Mouse (Mus musculus): ENCODE results near the gene AB124611.
"Not testable (repeated sequence)": the region's sequence is repeated elsewhere in the genome, so short reads cannot be mapped to it uniquely, and the experiment has no call there.

AB124611 gene

GRCm38 (mm10) chr9:21525937-21526633 is at the start of gene AB124611:
Gene AB124611 (plus strand): TSS chr9:21526176.
- peak; percentile 60 to 62 for DNase-seq

GRCm38 (mm10) chr9:21477707-21478106 is 48.3 kb upstream of the AB124611 start:
- DNase-seq, result no peak

- DNase-seq, result no peak
These were observed 41.9 kb upstream of the AB124611 start for GRCm38 (mm10) chr9:21484065-21484464.

- not testable (repeated sequence) for DNase-seq
These were observed 37.7 kb upstream of the AB124611 start for GRCm38 (mm10) chr9:21488246-21488645.

- no peak for DNase-seq
These were observed 35.3 kb upstream of the AB124611 start for GRCm38 (mm10) chr9:21490696-21491095.

GRCm38 (mm10) chr9:21493907-21494306 is 32.1 kb upstream of the AB124611 start:
- no peak for DNase-seq

GRCm38 (mm10) chr9:21494726-21495125 is 31.2 kb upstream of the AB124611 start:
- DNase-seq, result no peak

GRCm38 (mm10) chr9:21496308-21497049 is 29.5 kb upstream of the AB124611 start:
- DNase-seq, result no peak

- no peak for DNase-seq
These were observed 28.9 kb upstream of the AB124611 start for GRCm38 (mm10) chr9:21497050-21497542.

GRCm38 (mm10) chr9:21497664-21498063 is 28.3 kb upstream of the AB124611 start:
- DNase-seq, result no peak

GRCm38 (mm10) chr9:21498284-21498902 is 27.6 kb upstream of the AB124611 start:
- DNase-seq, result no peak

- no peak for DNase-seq
These were observed 22.6 kb upstream of the AB124611 start for GRCm38 (mm10) chr9:21503352-21503751.

- DNase-seq, result no peak
These were observed 20.2 kb upstream of the AB124611 start for GRCm38 (mm10) chr9:21505767-21506166.

- DNase-seq, result no peak
These were observed 18.1 kb upstream of the AB124611 start for GRCm38 (mm10) chr9:21507753-21508430.

GRCm38 (mm10) chr9:21508871-21509404 is 17.0 kb upstream of the AB124611 start:
- DNase-seq, result no peak

GRCm38 (mm10) chr9:21509772-21510688 is 15.9 kb upstream of the AB124611 start, which contains the start of gene Tmed1:
Gene Tmed1 (minus strand): TSS chr9:21510252.
- DNase-seq, result peak; percentile 97

- DNase-seq, result no peak
These were observed 15.3 kb upstream of the AB124611 start for GRCm38 (mm10) chr9:21510689-21511015.

- DNase-seq, result no peak
These were observed 14.9 kb upstream of the AB124611 start for GRCm38 (mm10) chr9:21511052-21511451.

- DNase-seq, result no peak
These were observed 12.5 kb upstream of the AB124611 start for GRCm38 (mm10) chr9:21513466-21513865.

GRCm38 (mm10) chr9:21517947-21518495 is 8.0 kb upstream of the AB124611 start:
- no peak for DNase-seq

- DNase-seq, result not testable (repeated sequence)
These were observed 7.3 kb upstream of the AB124611 start for GRCm38 (mm10) chr9:21518690-21519089.
